Mouse (Mus musculus) liver, embryonic 14.5 days (tissue): ENCODE data around the gene Mcrs1. TPM values are rescaled to one million over a fixed set of nuclear protein-coding genes. Genes with fewer than 3 reads are reported as not detected.
A peak's percentile ranks its signal among the peaks of the same experiment; 100 is the strongest.

ENCODE experiments used
- ATAC-seq: fragments of 200-750 bp; cut with Nextera tagmentation; 2 replicates; pipeline ENCODE4 v1.8.0; 2017; ENCODE audit warnings: moderate number of reproducible peaks, mild to moderate bottlenecking, moderate library complexity; ENCODE audit not compliant: insufficient read depth
- DNase-seq, 3 experiments: peaks; one replicate each; pipeline ENCODE4 v3.0.0-alpha.2; 2012 to 2013; ENCODE audit warnings: low read depth in 3 of 3, low spot score in 3 of 3
- H3K27ac ChIP-seq: fragments of 300-500 bp; sonication (generic); 2 replicates; pipeline ENCODE4 v1.5.1; 2014; ENCODE audit warnings: moderate library complexity, mild to moderate bottlenecking, control low read depth, inconsistent platforms
- H3K27me3 ChIP-seq: fragments of 300-500 bp; sonication (generic); 2 replicates; pipeline ENCODE4 v1.6.1; 2014; ENCODE audit warnings: mild to moderate bottlenecking, low read length, moderate library complexity; ENCODE audit not compliant: control insufficient read depth, insufficient read depth
- H3K36me3 ChIP-seq: fragments of 300-500 bp; sonication (generic); replicated peaks from 2 replicates; pipeline ENCODE4 v1.6.1; 2014; ENCODE audit warnings: low read depth; ENCODE audit not compliant: control insufficient read depth, insufficient read depth
- H3K4me1 ChIP-seq, 2 experiments: fragments of 200-500 bp in 1 of 2; fragments of 300-500 bp in 1 of 2; sonication (generic) in 1 of 2; replicated peaks; 2 replicates each; pipeline ENCODE4 v1.6.1; 2012 to 2014; ENCODE audit warnings: antibody characterized with exemption in 1 of 2, inconsistent platforms in 1 of 2, low read length in 1 of 2; ENCODE audit not compliant: control insufficient read depth in 2 of 2, insufficient read depth in 2 of 2
- H3K4me2 ChIP-seq: fragments of 300-500 bp; sonication (generic); 2 replicates; pipeline ENCODE4 v1.6.1; 2014; ENCODE audit warnings: low read depth, mild to moderate bottlenecking, control low read depth, moderate library complexity
- H3K4me3 ChIP-seq, 2 experiments: fragments of 200-500 bp in 1 of 2; fragments of 300-500 bp in 1 of 2; sonication (generic) in 1 of 2; 2 replicates each; pipeline ENCODE4 v1.5.1; 2012 to 2014; ENCODE audit warnings: low read depth in 2 of 2, low read length in 2 of 2, mild to moderate bottlenecking in 2 of 2, control low read depth in 1 of 2, inconsistent platforms in 1 of 2, moderate library complexity in 1 of 2; ENCODE audit not compliant: insufficient read depth in 1 of 2
- H3K9ac ChIP-seq: fragments of 300-500 bp; sonication (generic); replicated peaks from 2 replicates; pipeline ENCODE4 v1.6.1; 2014; ENCODE audit warnings: mild to moderate bottlenecking, control low read depth, moderate library complexity
- H3K9me3 ChIP-seq: fragments of 300-500 bp; sonication (generic); 2 replicates; pipeline ENCODE4 v1.6.1; 2016; ENCODE audit warnings: low read length, mixed read lengths; ENCODE audit not compliant: control insufficient read depth
- CTCF ChIP-seq: IDR thresholded peaks from 2 replicates; pipeline ENCODE4 v1.5.1; 2016; ENCODE audit warnings: antibody characterized with exemption, low read depth, control low read depth
- EP300 ChIP-seq: IDR thresholded peaks from 2 replicates; pipeline ENCODE4 v1.6.1; 2016; ENCODE audit warnings: antibody characterized with exemption, low read depth
- WGBS: fragments of 180-500 bp; shearing (Covaris S2); extraction: QIAGEN DNeasy Blood & Tissue Kit; methylation state at CpG from one replicate; pipeline ENCODE4 v1.1.7; 2014; ENCODE audit not compliant: insufficient replicate concordance; 5-methylcytosine and 5-hydroxymethylcytosine counted together
- polyA plus RNA-seq, 2 experiments: library from polyadenylated mRNA; depleted of rRNA in 1 of 2; stranded (reverse) in 1 of 2; unstranded in 1 of 2; fragments of >200 nt; fragmentation: Nextera tagmentation in 1 of 2; extraction: Ambion mirVana in 1 of 2; gene quantifications; 2 replicates each; pipeline versions ENCODE4 v1.2.1 to v1.2.3; 2012 to 2014

The Mcrs1 gene
- polyA plus RNA-seq, 2 experiments: 25.6 to 41.2 TPM

DNA sequence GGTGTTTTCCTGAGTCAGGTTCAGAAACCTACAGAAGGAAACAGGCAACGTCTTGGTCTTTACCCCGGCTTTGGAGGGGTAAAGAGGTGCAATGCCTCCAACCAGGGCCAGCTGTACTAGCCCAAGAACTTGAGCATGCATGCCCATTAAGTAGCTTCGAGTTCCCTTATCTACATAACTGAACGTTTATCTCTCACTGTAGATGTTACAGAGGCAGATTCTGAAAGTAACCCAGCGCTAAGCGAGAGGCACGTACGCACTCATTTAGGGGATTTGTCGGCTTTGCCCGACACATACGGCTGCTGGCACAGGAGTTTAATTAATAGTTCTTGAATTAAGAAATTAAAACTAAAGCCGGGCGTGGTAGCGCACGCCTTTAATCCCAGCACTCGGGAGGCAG is 42.5 kb upstream of the Mcrs1 start:
- H3K27ac ChIP-seq: no peak overlapping the region
- ATAC-seq (peak; percentile 13), DNase-seq (no peak)

DNA sequence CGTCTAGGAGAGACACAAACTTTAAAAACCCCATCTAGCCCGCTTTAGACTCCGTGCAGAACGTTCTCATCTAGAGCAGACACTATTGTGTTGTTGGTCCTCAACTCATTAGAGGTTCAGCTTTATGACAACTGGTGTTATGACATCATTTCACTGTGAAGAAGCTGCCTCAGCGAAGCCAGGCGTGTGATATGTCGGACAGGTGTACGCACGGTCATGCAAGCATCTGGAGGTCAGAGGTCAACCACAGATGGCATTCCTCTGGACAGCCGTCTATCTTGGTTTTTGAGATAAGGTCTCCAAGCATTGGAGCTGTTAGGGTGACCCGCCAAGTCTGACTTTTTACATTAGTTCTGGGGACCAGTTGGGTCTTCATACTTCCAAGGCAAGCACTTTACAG is 38.8 kb upstream of the Mcrs1 start:
- Histone ChIP-seq H3K4me3 (no peak overlapping the region), H3K4me1 (peaks cover 0 to 6% of the 10 kb centered on the region in 2 experiments; a peak in 3 of 4 replicates), H3K9ac (no peak overlapping the region), H3K27me3 (no peaks in the 10 kb centered on the region), H3K36me3 (no peaks in the 10 kb centered on the region), H3K9me3 (no peaks in the 10 kb centered on the region), H3K27ac (no peak overlapping the region), H3K4me2 (no peak overlapping the region)
- ATAC-seq (no peak), DNase-seq (no peak)
- WGBS: 68% methylated on average over 11 of the region's 11 CpGs
- TF ChIP-seq EP300: no peak
- TF ChIP-seq CTCF: no peak

More for the DNA sequence above, 42.5 kb upstream of the Mcrs1 start:
- TF ChIP-seq EP300: no peak
- TF ChIP-seq CTCF: no peak
- H3K4me3 ChIP-seq: peak overlapping the region; percentile 76 to 77
- no peaks in the 10 kb centered on the region for H3K9me3 ChIP-seq
- H3K36me3 ChIP-seq: no peaks in the 10 kb centered on the region
- peak overlapping the region; percentile 51 for H3K9ac ChIP-seq
- peak overlapping the region; percentile 84 for H3K4me2 ChIP-seq
- H3K4me1 ChIP-seq: peaks cover 0 to 10% of the 10 kb centered on the region in 2 experiments; a peak in 3 of 4 replicates
- no peaks in the 10 kb centered on the region for H3K27me3 ChIP-seq
- WGBS: 7% methylated on average over 16 of the region's 16 CpGs

DNA sequence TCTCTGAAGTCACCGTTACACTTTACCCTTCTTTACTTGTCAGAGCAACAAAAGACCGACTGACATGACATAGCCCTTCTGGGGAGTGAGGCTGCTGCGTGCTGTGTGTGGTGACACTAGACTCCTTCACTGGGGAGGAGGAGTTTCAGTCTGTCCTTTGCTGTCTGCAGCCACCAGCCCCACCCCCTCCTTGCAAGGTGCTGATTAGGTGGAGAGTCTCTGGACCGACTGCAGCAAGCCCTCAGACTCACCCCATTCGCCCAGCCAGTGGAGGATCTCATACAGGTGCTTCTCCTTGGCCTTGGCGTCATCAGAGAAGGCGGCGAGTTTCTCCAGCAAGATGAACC is 33.4 kb upstream of the Mcrs1 start:
- Histone ChIP-seq H3K4me2 (peak overlapping the region; percentile 16; the same call in 1 of the 2 replicates), H3K27me3 (no peaks in the 10 kb centered on the region), H3K27ac (no peak overlapping the region), H3K9me3 (no peaks in the 10 kb centered on the region), H3K4me3 (no peak overlapping the region), H3K4me1 (peaks cover 4 to 15% of the 10 kb centered on the region in 2 experiments; a peak in 2 of 4 replicates), H3K36me3 (no peaks in the 10 kb centered on the region), H3K9ac (no peak overlapping the region)
- 42% methylated on average over 8 of the region's 8 CpGs for WGBS
- ATAC-seq (peak; percentile 81), DNase-seq (no peak)
- TF ChIP-seq CTCF (no peak), EP300 (no peak)

DNA sequence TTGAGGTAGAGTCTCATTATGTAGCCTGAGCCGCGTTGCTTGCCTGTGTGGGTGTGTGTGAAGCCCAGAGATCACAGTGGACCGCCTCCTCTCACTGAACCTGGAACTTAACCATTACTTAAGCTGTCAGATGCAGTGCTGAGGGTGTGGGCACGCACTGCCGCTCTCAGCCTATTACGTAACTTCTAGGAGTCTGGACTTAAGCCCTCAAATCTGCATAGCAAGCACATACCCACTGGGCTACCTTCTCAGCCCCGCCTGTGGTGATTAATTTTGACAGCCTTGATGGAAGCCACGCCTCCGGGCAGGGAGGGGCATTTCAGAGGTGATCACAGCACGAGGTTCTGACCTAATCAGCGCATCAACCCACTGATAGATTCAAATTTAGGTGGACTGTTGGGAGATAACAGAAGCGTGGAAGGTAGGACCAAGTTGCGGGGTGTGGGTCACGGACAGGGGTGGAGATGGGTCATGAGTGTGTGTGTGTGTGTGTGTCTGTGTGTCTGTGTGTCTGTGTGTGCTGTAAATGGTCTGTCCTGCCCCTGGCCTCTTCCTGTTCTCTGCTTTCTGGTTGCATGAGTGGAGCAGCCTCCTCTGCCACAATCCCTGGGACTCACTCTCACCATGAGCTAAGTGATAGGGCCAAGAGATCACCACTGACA is 32.9 kb upstream of the Mcrs1 start:
- H3K36me3 ChIP-seq: no peaks in the 10 kb centered on the region
- DNase-seq: peak; percentile 35 to 58 (median 35)
- no peak overlapping the region for H3K4me3 ChIP-seq
- H3K4me2 ChIP-seq: peak overlapping the region; percentile 16; the same call in 1 of the 2 replicates
- peak; percentile 75 for ATAC-seq
- H3K9me3 ChIP-seq: no peaks in the 10 kb centered on the region
- H3K9ac ChIP-seq: no peak overlapping the region
- WGBS: 16% methylated on average over 14 of the region's 14 CpGs
- no peak overlapping the region for H3K27ac ChIP-seq
- TF ChIP-seq CTCF: no peak
- TF ChIP-seq EP300: no peak
- H3K4me1 ChIP-seq: peaks cover 4 to 15% of the 10 kb centered on the region in 2 experiments; a peak in 2 of 4 replicates
- no peaks in the 10 kb centered on the region for H3K27me3 ChIP-seq

DNA sequence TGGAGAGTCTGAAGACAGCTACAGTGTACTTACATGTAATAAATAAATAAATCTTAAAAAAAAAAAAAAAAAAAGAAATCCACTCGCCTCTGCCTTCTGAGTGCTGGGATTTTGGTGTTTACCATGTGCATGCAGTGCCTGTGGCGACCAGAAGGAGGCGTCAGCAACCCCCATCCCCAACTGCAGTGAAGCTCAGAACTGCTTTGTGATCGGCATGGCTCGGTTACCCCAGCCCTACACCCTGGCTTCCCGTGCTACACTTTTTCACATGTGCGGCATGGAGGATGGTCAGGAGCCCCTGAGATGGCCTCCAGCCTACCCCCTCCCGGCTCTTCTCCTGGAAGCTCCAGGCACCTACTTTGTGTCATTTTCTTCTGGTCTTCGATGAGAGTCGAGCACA is 31.7 kb upstream of the Mcrs1 start:
- 54% methylated on average over 10 of the region's 10 CpGs for WGBS
- no peak for ATAC-seq

More for the DNA sequence above, 31.7 kb upstream of the Mcrs1 start:
- Histone ChIP-seq H3K4me1 (peaks cover 4 to 15% of the 10 kb centered on the region in 2 experiments; a peak in 2 of 4 replicates), H3K27ac (no peak overlapping the region), H3K4me2 (no peak overlapping the region), H3K9me3 (no peaks in the 10 kb centered on the region), H3K4me3 (no peak overlapping the region), H3K9ac (no peak overlapping the region), H3K36me3 (no peaks in the 10 kb centered on the region), H3K27me3 (no peaks in the 10 kb centered on the region)
- no peak for DNase-seq
- TF ChIP-seq CTCF (peak; percentile 72), EP300 (no peak)
